Mouse (Mus musculus): ENCODE measurements around the gene Zbtb16.

- TF ChIP-seq CTCF (IDR thresholded peaks at IDR 0.05; ENCODE audit: low read depth) (no peak), EP300 (IDR thresholded peaks at IDR 0.05; ENCODE audit: low read depth) (no peak)
Measured at GRCm38 (mm10) chr9:48831560-48832460, 4.2 kb downstream of the Zbtb16 start.
